Mouse (Mus musculus): ENCODE measurements around the gene Eif4e1b. TPM values are rescaled to one million over a fixed set of nuclear protein-coding genes. Genes with fewer than 3 reads are reported as not detected.

The Eif4e1b gene
- total RNA-seq (2017) = not detected in 2 replicates

DNA sequence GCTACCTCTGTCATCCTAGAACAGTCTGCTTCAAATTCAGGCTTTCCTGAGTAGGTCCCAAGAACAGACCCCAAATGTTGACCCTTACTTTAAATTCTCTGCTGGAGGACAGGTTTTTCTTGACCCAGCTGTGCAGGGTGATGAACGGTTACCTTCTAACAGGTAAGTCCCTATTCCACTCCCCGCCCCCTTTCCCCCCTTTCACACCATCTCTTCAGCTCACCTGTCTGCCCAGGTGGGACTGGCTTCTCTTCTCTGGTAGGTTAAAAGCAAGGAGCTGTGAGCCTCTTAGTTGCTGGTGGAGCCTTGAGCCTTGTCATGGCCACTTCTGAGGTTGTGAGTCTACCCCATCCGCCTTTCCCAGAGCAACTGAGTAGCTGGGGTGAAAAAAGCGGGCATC is at the start of gene Eif4e1b:
TSS of gene Eif4e1b (plus strand) at position 301 of the 400 bp plus-strand sequence.
- no peak for ATAC-seq (ENCODE audit: extremely low read depth, insufficient number of reproducible peaks, low FRiP score, poor library complexity, severe bottlenecking)

DNA sequence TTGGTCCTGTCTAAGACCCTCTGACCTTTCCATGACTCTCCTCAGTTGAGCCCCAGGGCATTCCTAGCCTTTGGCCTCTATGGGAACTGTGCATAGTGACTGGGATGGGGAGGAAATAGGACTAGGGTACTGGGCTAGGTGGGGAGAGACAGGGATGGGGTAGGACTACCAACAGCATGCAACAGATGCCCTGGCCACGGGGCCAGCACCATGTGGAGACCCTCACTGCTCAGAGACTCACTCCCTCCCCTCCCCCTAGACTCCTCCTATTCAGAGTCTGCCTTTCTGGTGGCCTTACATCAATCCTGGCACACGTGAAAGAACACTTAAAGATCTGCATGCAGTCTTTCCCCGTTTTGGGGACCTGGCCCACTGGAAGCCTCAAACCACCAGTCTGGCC is 46.9 kb upstream of the Eif4e1b start:
- no peak for ATAC-seq (ENCODE audit: extremely low read depth, insufficient number of reproducible peaks, low FRiP score, poor library complexity, severe bottlenecking)

DNA sequence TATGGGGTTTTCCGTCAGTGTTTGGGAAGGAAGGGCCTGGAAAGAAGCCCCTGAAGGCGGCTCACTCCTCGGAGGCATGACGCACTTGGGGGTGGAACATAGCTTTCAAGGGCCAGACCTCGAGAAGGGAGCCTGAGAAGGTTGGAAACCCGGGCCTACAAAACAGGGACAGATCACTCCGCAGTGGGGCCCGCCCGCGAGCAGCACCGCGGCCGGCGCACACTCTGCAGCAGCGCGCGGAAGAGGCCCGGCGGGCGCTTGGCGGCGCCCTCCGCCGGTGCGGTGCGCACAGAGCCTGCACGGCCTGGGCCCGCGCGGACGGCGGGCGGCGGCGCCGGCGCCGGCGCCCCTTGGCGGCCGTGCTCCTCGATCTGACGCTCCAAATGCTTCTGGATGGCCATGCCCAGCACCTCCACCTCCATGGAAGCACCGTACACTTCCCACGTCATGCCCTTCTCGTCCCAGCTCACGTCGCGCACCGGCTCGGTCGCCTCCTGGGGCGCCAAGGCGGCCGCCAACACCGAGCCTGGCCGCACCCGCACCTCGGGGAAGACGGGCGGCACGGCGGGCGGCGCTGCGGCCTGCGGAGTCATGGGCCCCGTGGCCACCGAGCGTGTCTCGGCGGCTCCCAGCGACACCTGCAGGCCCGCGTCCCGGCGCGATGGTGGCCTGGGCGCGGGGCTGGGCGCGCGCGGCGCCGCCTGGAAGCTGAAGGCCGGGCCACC is 46.1 kb upstream of the Eif4e1b start:
- ATAC-seq (ENCODE audit: extremely low read depth, insufficient number of reproducible peaks, low FRiP score, poor library complexity, severe bottlenecking) = no peak

DNA sequence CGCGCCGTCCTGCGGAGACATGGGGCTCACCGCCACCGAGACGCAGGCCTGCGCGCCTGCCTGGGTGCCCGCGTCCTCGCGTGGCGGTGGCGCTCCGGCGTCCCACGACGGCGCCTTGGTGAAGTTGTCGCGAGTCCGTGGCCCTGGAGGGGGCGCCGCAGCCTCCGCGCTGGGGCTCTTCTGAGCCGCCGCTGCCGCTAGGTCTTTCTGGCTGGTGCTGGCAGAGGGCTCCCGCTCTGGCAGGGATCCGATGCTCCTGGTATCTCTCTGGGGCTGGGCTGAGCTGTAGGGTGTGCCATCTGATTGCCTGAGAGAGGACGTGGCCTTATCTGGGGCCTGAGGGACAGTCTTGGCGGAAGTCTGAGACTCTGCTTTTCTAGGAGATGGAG is 45.6 kb upstream of the Eif4e1b start:
- no peak for ATAC-seq (ENCODE audit: extremely low read depth, insufficient number of reproducible peaks, low FRiP score, poor library complexity, severe bottlenecking)

DNA sequence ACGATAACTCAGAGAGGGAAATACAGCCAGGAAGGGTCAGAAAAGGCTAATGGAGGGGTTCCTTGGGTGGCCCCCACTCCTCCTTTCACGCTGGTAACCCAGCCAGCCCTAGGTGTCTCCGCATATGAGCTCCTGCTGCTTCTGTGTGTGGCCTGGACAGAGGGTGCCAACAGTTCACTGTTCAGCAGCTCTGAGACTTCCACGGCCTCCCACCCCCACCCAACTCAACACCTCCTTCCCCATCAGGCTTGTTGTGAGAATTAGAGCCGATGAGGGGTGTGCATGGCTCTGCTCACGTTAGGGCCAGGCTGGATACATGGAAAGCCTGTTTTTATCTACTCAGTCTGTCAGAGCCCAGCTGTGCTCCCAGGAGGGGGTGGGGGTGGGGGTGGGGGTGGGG is 37.7 kb upstream of the Eif4e1b start:
- ATAC-seq (ENCODE audit: extremely low read depth, insufficient number of reproducible peaks, low FRiP score, poor library complexity, severe bottlenecking) = no peak

DNA sequence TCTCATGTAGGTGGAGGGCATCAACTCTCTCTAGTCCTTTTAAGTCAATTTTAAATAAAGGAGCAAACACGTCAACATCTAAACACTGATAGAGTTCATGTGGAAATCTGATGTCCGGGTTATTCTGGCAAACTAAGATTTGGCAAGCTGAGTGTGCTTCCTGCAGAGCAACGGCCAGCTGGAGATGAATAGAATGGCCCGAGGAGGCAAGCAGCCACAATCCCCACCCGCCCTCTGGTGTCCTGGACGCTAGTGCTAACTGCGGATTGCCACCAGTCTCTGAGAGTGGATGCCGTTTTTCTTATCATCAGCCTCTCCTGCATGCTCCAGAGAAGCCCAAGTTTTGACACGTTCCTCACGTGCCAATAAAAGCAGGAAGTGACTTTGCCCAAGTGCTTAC is 36.9 kb upstream of the Eif4e1b start:
- no peak for ATAC-seq (ENCODE audit: extremely low read depth, insufficient number of reproducible peaks, low FRiP score, poor library complexity, severe bottlenecking)

DNA sequence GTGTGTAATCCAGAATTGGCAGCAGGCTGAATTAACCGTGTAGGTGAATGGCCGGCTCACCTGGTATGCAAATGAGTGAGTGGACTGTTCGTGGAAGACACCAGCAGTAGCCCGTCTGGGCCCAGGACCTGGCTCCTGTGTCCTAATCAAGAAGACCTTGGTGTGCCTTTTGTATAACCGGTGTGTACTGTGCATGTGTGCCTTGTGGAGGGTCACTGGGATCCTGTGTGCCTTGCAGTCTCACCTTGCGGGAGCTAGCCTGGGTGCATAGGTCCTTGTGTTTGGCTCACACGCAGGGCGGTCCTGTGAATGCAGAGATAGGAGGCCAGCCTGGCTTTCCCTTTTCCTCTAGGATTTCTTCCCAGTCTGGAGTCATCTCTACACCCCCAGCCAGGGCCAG is 35.6 kb upstream of the Eif4e1b start:
- ATAC-seq (ENCODE audit: extremely low read depth, insufficient number of reproducible peaks, low FRiP score, poor library complexity, severe bottlenecking) = no peak

DNA sequence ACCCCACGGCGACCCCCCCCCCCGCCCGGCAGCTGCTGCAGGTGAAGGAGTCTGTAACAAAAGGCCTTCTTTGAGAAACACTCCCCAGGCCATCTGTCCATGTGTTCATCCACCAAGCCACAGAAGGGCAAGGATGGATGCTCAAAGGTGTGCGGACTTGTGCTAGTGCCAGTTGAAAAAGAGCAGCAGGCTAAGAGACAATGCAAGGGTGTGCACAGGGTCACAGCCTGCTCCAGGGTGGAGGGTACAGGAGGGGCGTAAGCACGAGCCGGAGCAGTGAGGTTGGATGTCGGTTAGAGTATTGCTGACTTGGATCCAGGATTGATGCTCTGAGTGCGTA is 35.1 kb upstream of the Eif4e1b start:
- no peak for ATAC-seq (ENCODE audit: extremely low read depth, insufficient number of reproducible peaks, low FRiP score, poor library complexity, severe bottlenecking)

DNA sequence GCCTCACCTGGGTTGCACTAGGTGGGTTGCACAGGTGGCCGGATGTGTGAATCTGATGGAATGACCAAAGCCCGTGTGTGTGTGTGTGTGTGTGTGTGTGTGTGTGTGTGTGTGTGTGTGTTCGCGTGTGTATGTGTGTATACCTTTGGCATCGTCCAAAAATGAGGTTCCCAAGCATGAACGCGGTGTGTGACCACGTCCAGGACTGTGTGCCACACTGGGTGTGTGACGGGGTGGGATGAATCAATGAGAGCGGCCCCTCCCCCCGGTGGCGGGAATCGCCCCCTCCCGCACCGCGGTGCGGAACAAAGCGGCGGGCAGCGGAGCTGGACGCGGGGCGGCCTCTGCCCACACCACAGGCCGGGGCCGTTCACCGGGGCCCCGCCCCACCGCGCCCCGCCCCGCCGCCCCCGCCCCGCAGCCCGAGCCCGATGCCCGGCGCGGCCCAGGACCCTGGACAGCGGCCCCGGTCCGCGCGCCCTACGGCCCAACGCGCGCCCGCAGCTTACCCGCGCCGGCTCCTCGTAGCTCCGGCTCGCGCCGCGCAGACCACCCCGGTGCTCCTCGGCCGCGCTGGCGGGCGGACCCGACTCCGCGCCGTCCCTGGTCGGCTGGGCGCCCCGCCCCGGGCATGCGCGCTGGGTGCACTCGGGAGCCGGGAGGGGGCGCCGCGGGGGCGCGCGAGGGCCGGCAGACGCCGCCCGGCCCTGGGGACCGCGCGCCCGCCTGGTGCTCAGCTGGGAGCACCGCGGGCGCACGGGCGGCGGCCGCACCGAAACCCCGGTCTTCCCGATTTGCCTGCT is 34.5 kb upstream of the Eif4e1b start:
- ATAC-seq (ENCODE audit: extremely low read depth, insufficient number of reproducible peaks, low FRiP score, poor library complexity, severe bottlenecking) = no peak

DNA sequence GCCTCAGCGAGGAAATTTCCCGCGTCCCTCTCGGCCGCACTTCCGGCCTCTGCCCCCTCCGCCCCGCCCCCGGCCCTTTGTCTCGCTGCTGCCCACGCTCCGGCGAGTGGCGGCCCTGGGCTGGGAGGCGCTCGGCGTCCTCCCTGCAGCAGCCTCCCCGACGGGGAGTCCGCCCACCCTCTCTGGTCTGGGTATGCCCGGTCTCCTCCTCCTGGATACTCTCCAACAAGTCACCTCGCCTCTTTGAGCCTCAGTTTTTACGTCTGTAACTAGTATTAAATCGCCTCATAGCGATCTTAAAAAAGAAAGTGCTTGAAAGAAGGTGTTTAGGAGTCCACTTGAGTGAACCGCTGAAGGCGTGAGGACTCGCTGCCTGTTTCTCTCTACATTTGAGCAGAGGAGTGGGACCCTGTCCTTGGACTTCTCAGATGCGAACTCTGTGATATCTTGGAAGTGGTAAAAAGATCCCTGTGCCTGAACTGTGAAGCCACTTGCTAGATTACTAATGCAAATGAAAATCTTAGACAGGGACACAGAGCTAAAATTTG is 33.9 kb upstream of the Eif4e1b start, which contains the start of gene Gprin1:
TSS of gene Gprin1 (minus strand) at position 11 of the 548 bp plus-strand sequence.
- ATAC-seq (ENCODE audit: extremely low read depth, insufficient number of reproducible peaks, low FRiP score, poor library complexity, severe bottlenecking) = no peak

DNA sequence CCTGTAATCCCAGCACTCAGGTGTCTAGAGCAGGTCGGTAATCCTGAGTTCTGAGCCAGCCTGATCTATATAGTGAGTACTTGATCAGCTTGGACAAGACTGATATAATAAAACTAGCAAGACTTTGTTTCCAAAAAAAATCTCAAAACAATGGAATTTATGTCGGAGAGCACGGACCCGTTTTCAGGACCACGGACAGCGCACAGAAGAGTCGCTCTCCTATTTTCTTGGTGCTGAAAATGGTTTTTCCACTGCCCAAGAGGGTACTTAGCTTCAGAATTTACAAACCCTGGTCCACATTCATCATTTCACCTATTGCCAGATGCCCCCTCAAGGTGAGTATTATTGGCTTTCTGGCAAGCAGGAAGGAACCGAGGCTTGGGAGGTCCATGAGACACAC is 33.1 kb upstream of the Eif4e1b start:
- no peak for ATAC-seq (ENCODE audit: extremely low read depth, insufficient number of reproducible peaks, low FRiP score, poor library complexity, severe bottlenecking)

DNA sequence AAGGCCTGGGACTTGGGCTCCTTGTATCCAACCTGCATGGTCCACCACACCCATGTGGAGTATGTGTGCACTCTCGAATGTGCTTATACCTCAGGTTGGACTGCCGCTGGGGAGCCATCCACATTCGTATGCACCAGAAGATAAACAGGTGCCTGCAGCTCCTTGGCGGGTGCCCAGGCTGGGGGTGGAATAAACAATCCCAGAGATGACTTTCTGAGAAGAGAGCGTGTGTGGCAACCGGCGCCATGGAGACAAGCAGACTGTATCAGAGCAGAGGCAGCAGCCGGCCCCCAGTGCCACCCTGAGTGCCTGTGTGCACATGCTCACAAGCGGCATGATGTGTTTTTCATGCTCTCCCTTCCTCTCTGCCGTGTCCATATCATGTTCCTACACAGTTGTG is 31.1 kb upstream of the Eif4e1b start:
- ATAC-seq (ENCODE audit: extremely low read depth, insufficient number of reproducible peaks, low FRiP score, poor library complexity, severe bottlenecking) = no peak

DNA sequence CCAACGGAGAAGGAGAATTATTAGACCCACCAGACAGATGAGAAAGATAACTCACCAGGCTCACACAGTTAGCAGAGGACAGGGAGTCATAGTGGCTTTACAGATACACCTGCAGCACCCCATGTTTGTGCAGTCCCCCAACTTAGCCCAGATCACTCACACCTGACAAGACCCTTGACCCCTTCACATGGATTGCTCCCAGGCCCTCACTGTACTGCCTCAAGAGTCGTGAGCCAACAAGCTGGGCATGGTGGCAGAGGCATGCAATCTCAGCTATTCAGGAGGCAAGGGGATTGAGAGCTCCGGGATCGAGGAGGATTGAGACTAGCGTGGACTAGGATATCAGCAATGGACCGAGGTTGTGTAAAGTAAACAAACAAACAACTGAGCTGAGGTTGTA is 30.1 kb upstream of the Eif4e1b start:
- ATAC-seq (ENCODE audit: extremely low read depth, insufficient number of reproducible peaks, low FRiP score, poor library complexity, severe bottlenecking) = no peak

DNA sequence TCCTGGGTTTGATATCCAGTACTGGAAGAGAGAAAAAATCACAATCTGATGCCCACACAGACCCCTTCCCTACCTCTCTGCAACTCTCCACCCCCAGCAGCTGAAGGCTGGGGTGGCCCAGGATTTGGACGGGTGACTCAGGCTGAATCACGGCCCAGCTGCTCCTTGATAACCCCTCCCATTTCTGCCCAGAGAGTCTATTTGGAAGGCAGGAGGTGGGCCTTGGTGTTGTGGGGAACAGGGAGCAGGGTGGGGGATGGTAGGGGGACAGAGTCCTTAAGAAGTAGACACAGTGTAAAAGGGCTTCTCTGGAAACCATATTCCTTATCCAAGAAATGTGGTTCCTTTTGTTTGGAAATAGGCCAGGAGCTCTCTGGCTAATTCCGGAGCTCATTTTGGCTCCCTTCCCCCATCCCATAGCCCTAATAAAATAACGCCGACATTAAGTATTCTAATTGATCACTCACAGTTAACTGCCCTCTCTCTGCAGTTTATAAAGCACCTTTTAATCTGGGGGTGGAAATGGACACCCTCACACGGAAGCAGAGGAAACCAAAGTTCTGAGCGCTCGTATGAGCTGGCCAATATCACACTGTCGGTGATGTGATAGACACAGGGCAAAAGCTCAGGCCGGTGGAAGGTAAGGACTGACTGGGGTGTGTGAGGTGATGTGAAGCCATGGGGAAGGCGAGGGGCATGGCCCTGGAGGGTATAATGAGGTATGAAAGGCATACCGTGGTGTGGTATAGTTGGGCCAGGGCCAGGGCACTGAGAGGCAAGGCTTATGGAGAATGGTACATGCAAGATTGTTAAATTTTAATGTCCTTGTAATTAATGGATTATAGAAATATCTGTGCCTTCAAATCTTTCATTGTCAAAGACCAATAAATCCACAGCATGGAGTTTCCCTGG is 29.4 kb upstream of the Eif4e1b start:
- no peak for ATAC-seq (ENCODE audit: extremely low read depth, insufficient number of reproducible peaks, low FRiP score, poor library complexity, severe bottlenecking)

DNA sequence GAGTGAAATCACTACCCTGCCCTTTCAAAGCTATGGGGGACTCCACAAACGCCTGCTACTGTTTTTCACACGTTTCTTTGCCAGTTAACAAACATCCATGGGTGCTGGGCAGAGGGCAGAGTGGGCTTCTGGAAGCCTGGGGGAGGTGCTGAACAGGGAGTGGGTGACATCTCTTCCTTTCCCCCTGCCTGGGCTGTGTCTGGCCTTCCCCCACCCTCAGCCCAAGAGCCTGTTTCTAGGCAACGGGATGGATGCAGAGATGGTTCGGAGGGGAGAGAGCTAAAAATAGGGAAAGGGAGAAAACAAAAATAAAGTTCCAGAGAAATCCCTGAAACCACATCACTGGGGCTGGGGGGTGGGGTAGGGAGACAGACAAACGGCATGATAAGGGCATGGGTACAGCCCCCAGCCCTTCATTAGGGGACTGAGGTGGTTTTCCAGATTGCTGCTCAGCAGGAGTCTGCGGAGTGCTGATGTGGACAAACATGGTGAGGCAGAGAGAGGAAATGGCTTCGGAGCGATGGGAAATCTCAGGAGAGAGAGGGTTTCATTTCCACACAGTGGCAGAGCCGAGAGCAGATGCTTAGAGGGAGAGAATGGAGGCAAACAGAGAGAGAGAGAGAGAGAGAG is 28.5 kb upstream of the Eif4e1b start:
- ATAC-seq (ENCODE audit: extremely low read depth, insufficient number of reproducible peaks, low FRiP score, poor library complexity, severe bottlenecking) = no peak

DNA sequence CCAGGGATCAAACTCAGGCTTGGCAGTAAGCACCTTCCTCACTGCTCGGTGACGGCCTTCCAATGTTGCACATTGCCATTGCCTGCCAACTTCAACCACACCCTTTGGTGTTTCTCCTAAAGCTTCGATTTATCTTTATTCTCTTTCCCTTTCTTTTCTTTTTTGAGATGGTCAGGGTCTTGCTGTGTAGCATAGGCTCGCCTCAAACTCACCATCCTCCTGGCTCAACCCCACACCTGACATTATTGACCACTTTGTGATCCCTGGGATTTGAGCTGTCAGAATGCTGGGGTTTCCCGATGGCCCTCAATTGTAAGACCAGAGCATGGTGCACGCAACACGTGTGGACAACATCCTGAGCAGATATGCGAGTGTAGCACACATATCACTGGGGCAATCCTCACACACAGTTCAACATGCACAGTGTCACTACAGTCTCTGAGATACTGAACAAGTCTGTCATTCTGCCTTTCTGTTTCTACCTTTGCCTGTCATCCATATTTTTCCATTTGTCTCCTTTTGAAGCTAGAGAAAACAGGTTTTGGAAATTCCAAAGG is 27.6 kb upstream of the Eif4e1b start:
- ATAC-seq (ENCODE audit: extremely low read depth, insufficient number of reproducible peaks, low FRiP score, poor library complexity, severe bottlenecking) = no peak

DNA sequence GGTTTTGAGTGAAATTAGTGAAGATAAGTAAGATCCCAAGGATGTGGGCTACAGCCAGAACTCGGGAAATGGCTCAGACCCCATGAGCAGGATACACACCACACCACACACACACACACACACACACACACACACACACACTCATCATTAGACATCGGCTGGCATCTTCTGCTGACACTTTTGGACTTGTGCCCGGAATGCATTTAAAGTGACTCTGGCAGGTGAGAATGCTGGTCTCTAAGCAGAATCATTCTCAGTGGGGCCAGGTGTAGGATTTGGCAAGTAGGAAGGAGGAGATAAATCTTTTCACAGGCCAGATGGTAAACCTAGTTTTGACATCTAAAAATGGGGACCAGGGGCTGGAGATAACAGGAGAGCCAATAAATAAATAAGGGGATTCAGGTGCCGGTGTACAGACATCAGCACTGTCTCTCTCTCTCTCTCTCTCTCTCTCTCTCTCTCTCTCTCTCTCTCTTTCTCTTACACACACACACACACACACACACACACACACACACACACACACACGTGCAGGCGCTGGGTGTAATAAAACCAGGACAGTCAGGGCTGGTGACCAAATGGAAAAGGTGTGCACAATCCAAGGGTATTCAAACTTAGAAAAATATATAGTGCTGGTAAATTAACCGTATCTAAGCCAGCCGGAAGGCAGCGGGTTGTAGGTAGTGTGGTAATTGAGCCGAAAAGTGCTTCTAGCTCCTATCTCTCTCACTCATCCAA is 26.5 kb upstream of the Eif4e1b start:
- no peak for ATAC-seq (ENCODE audit: extremely low read depth, insufficient number of reproducible peaks, low FRiP score, poor library complexity, severe bottlenecking)
